Mouse (Mus musculus) forebrain, embryonic 15.5 days (tissue): ENCODE data around the gene Zfp553. TPM values are rescaled to one million over a fixed set of nuclear protein-coding genes. Genes with fewer than 3 reads are reported as not detected.

Source experiments
- ATAC-seq: fragments of 200-750 bp; cut with Nextera tagmentation; replicated peaks from 2 replicates; pipeline ENCODE4 v1.8.0; 2017; ENCODE audit warnings: mild to moderate bottlenecking, moderate TSS enrichment, moderate library complexity
- H3K27ac ChIP-seq: fragments of 300-500 bp; sonication (generic); replicated peaks from 2 replicates; pipeline ENCODE4 v1.5.1; 2015; ENCODE audit warnings: mild to moderate bottlenecking, inconsistent platforms
- H3K27me3 ChIP-seq: fragments of 300-500 bp; sonication (generic); 2 replicates; pipeline ENCODE4 v1.6.1; 2015; ENCODE audit warnings: inconsistent platforms
- H3K36me3 ChIP-seq: fragments of 300-500 bp; sonication (generic); 2 replicates; pipeline ENCODE4 v1.6.1; 2015; ENCODE audit warnings: mild to moderate bottlenecking, inconsistent platforms
- H3K4me1 ChIP-seq: fragments of 300-500 bp; sonication (generic); 2 replicates; pipeline ENCODE4 v1.6.1; 2015; ENCODE audit warnings: inconsistent platforms
- H3K4me2 ChIP-seq: fragments of 300-500 bp; sonication (generic); replicated peaks from 2 replicates; pipeline ENCODE4 v1.6.1; 2015; ENCODE audit warnings: mild to moderate bottlenecking, inconsistent platforms
- H3K4me3 ChIP-seq: fragments of 300-500 bp; sonication (generic); 2 replicates; pipeline ENCODE4 v1.5.1; 2015; ENCODE audit warnings: mild to moderate bottlenecking, inconsistent platforms
- H3K9ac ChIP-seq: fragments of 300-500 bp; sonication (generic); replicated peaks from 2 replicates; pipeline ENCODE4 v1.6.1; 2015; ENCODE audit warnings: mild to moderate bottlenecking, inconsistent platforms
- H3K9me3 ChIP-seq: fragments of 300-500 bp; sonication (generic); 2 replicates; pipeline ENCODE4 v1.6.1; 2016; ENCODE audit warnings: inconsistent platforms
- WGBS: fragments of 180-500 bp; shearing (Covaris S2); methylation state at CpG from one replicate; pipeline ENCODE4 v1.1.7; 2015; ENCODE audit warnings: mixed read lengths; 5-methylcytosine and 5-hydroxymethylcytosine counted together
- polyA plus RNA-seq: library from polyadenylated mRNA; unstranded; fragments of >200 nt; fragmentation: Nextera tagmentation; extraction: Ambion mirVana; gene quantifications from 2 replicates; pipeline ENCODE4 v1.2.1, GENCODE M21; 2015

Zfp553 gene
- polyA plus RNA-seq, 1 experiment from 2014 or later = 71.5 TPM

DNA sequence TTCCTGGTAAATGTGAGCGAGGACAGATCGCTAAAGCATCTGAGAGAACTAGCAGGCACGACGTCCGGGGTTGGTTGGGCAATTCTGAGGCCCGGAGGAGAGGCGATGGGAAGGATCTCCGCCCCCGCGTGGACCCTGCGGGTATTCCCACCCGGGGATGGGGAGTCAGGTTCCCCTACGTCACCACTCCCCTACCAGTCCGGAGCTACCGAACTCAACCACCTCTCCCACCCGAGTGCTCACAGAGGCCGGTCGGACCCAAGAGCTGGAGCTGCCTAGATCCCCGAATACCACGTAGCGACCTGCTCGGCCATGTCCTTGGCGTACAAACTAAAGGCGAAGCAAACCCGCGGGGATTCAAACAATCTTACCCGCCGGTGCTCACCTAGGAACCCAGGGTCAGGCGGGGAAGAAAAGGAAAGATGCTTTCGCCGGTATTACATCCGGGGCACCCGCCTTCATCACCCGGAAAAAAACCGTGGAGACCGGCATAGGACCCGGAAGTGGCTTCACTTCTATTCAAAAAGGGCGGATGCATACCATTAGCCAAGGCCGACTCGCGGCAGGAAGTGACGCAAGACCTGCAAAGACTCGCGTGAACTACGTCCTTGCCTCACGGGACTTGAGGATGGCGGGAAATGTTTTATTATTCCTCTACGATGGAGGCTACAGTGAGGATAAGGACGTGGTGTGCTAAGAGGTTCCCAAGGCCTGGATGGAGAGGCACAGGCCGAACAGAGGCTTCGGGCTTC lies 37.1 kb upstream of the Zfp553 start, which contains the start of gene Cd2bp2:
TSS of gene Cd2bp2 (minus strand) at position 507 of the 752 bp plus-strand sequence.
- Histone ChIP-seq H3K9me3 (no peaks in the 10 kb centered on the region), H3K36me3 (peaks cover 65% of the 10 kb centered on the region), H3K4me3 (peak within 1 kb of the TSS; percentile 63), H3K9ac (peak within 1 kb of the TSS; percentile 73), H3K4me1 (peaks cover 23% of the 10 kb centered on the region), H3K27me3 (no peaks in the 10 kb centered on the region), H3K27ac (peak within 1 kb of the TSS; percentile 86), H3K4me2 (peak within 1 kb of the TSS; percentile 83)
- under 1% methylated on average over 51 of the region's 51 CpGs for WGBS
- peak; percentile 98 for ATAC-seq

- Histone ChIP-seq H3K36me3 (peaks cover 72% of the 10 kb centered on the region), H3K27ac (peak overlapping the region; percentile 83), H3K4me3 (peak overlapping the region; percentile 63), H3K4me1 (peaks cover 23% of the 10 kb centered on the region), H3K4me2 (peak overlapping the region; percentile 83), H3K9me3 (no peaks in the 10 kb centered on the region), H3K9ac (peak overlapping the region; percentile 73), H3K27me3 (no peaks in the 10 kb centered on the region)
- 0 out of 2 replicates have a peak, but pooled peaks have one; percentile 1 for ATAC-seq
- WGBS = 61% methylated on average over 11 of the region's 11 CpGs
These were observed 36.4 kb upstream of the Zfp553 start for GRCm38 (mm10) chr7:127196484-127196883.

DNA sequence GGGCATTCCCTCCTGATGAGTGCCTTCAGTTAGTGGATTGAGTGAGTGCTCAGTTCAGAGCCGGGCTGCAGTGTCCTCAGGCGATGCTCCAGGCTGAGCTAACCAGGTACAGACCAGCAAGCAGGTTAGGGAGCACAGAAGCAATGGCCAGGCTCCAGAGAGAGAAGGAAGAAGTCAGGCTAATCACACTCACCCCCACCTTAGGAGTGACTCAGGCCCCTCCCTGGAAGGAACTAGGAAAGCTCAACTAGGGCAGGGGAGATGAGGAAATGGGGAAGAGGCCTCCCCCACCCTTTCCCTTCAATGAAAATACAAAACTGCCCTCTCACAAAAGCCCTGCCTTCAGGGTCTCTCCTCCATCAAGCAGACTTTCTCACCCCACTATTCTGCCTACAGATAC lies 26.3 kb upstream of the Zfp553 start:
- H3K4me1 ChIP-seq = peaks cover 44% of the 10 kb centered on the region
- peak overlapping the region; percentile 96 for H3K4me2 ChIP-seq
- no peak overlapping the region for H3K27ac ChIP-seq
- H3K36me3 ChIP-seq = peaks cover 24% of the 10 kb centered on the region
- peak overlapping the region; percentile 90 for H3K9ac ChIP-seq
- H3K9me3 ChIP-seq = no peaks in the 10 kb centered on the region
- WGBS = 49% methylated on average over 2 of the region's 2 CpGs
- ATAC-seq = no peak
- H3K27me3 ChIP-seq = no peaks in the 10 kb centered on the region
- peak overlapping the region; percentile 97 for H3K4me3 ChIP-seq

GRCm38 (mm10) chr7:127207374-127208294 lies 25.2 kb upstream of the Zfp553 start:
- under 1% methylated on average over 47 of the region's 53 CpGs for WGBS
- peak overlapping the region; percentile 90 for H3K9ac ChIP-seq
- H3K4me1 ChIP-seq = peaks cover 44% of the 10 kb centered on the region
- no peaks in the 10 kb centered on the region for H3K27me3 ChIP-seq
- H3K36me3 ChIP-seq = peaks cover 16% of the 10 kb centered on the region
- H3K4me3 ChIP-seq = peak overlapping the region; percentile 97
- H3K27ac ChIP-seq = peak overlapping the region; percentile 73
- no peak for ATAC-seq
- no peaks in the 10 kb centered on the region for H3K9me3 ChIP-seq
- peak overlapping the region; percentile 96 for H3K4me2 ChIP-seq

DNA sequence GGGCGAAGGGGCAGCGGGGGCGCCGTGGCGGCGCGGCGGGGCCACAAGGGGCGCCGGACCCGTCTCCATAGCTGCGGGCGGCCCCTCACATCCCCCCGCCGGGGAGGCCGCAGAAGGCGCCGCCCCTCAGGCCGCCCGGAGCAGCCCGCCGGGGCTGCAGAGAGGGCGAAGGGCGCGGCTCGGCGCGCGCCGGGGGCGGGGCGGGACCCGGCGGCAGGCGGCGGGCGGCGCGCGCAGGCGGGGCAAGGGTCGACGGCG lies 24.6 kb upstream of the Zfp553 start, which contains the start of gene Tbc1d10b:
TSS of gene Tbc1d10b (minus strand) at position 174 of the 258 bp plus-strand sequence.
- Histone ChIP-seq H3K4me2 (peak within 1 kb of the TSS; percentile 96), H3K9ac (peak within 1 kb of the TSS; percentile 90), H3K4me1 (peaks cover 44% of the 10 kb centered on the region), H3K9me3 (no peaks in the 10 kb centered on the region), H3K36me3 (peaks cover 10% of the 10 kb centered on the region; the same call in 1 of the 2 replicates), H3K27me3 (no peaks in the 10 kb centered on the region), H3K4me3 (peak within 1 kb of the TSS; percentile 97), H3K27ac (peak within 1 kb of the TSS; percentile 91)
- ATAC-seq = peak; percentile 9; the same call in 1 of the 2 replicates
- no CpG with 5 or more reads among the region's 44 CpGs for WGBS

- H3K27me3 ChIP-seq = no peaks in the 10 kb centered on the region
- H3K27ac ChIP-seq = peak within 1 kb of the TSS; percentile 91
- peaks cover 7% of the 10 kb centered on the region; the same call in 1 of the 2 replicates for H3K36me3 ChIP-seq
- H3K9me3 ChIP-seq = no peaks in the 10 kb centered on the region
- H3K4me2 ChIP-seq = peak within 1 kb of the TSS; percentile 96
- ATAC-seq = peak; percentile 97
- peak within 1 kb of the TSS; percentile 97 for H3K4me3 ChIP-seq
- H3K9ac ChIP-seq = peak within 1 kb of the TSS; percentile 90
- H3K4me1 ChIP-seq = peaks cover 40% of the 10 kb centered on the region
- WGBS = 0% methylated on average over 19 of the region's 44 CpGs
These were observed 24.1 kb upstream of the Zfp553 start, which contains the start of gene Mylpf for GRCm38 (mm10) chr7:127208553-127209438. TSS of gene Mylpf (plus strand) at chr7:127208890.

DNA sequence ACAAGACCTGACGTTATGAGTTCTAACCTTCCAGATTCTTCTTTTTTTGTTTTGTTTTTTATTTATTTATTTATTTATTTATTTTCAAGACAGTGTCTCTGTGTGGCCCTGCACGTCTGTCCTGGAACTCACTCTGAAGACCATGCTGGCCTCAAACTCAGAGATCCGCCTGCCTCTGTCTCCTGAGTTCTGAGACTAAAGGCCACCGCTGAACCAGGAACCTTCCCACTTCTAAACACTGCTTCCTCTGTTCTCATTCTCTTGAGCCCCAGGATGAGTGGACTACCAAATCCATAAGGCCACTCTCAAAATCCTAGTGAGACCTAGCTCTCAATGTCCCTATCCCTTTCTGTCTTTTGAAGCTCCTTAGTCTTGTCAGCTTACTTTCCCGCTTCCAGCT lies 23.0 kb upstream of the Zfp553 start:
- H3K27ac ChIP-seq = peak overlapping the region; percentile 91
- H3K9me3 ChIP-seq = no peaks in the 10 kb centered on the region
- no peak for ATAC-seq
- no peak overlapping the region for H3K9ac ChIP-seq
- peak overlapping the region; percentile 87 for H3K4me2 ChIP-seq
- H3K27me3 ChIP-seq = no peaks in the 10 kb centered on the region
- 75% methylated on average over 5 of the region's 5 CpGs for WGBS
- no peak overlapping the region for H3K4me3 ChIP-seq
- peaks cover 6% of the 10 kb centered on the region; the same call in 1 of the 2 replicates for H3K36me3 ChIP-seq
- peaks cover 35% of the 10 kb centered on the region for H3K4me1 ChIP-seq

DNA sequence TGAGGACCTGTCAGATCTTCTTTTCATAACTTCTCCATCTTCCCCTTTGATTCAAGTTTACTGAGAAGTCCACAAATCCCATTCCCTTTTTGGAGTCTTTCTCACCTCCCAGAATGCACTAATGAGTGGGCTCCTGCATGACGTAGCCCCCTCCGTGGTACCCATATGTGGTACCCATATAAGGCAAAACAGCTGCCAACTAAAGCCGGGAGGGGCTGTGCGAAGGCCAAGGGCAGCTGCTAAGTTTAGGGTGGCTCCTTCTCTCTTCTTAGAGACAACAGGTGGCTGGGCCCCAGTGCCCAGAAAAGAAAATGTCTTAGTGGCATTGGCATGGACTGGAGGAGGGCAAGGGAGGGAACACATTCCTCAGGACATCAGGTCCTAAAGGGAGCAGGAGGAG lies 22.6 kb upstream of the Zfp553 start:
- Histone ChIP-seq H3K27me3 (no peaks in the 10 kb centered on the region), H3K4me2 (no peak overlapping the region), H3K4me1 (peaks cover 34% of the 10 kb centered on the region), H3K9ac (no peak overlapping the region), H3K9me3 (no peaks in the 10 kb centered on the region), H3K27ac (no peak overlapping the region), H3K36me3 (peaks cover 2% of the 10 kb centered on the region; the same call in 1 of the 2 replicates), H3K4me3 (no peak overlapping the region)
- no peak for ATAC-seq
- 95% methylated on average over 4 of the region's 4 CpGs for WGBS

DNA sequence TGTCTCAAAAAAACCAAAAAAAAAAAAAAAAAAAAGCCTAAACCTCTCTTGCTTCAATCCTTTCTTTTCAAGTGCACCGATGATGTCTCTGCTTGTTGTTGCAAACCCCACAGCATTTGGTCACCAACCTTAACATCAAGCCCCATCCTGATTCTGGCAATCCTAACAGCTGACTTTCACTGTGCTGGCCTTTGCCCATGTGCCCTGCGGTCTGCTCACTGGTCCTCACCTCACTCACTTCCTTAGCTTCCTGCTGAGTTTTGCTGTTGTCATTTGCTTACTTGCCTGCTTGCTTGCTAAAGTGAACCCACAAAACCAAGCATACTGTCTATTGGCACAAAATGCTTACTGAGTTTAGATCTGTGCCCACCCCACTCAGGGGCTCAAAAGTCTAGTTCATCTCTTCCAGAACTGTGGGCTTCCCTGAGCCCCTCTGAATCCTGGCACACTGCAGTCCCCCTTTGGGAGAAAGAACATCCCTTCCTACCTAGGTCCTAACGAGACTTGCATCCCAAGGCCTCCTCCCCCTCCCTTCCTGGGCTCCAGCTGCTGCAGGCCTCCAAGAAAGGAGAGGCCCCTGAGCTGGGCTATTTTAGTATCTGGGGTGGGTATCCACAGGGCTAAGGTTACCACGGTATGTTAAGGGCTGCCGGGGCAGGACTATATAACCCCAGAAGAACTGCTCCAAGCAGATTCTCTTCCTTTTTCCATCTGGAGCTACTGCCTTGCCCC lies 21.7 kb upstream of the Zfp553 start:
- H3K27ac ChIP-seq = no peak overlapping the region
- H3K9ac ChIP-seq = no peak overlapping the region
- H3K9me3 ChIP-seq = no peaks in the 10 kb centered on the region
- no peak for ATAC-seq
- H3K4me3 ChIP-seq = no peak overlapping the region
- H3K4me1 ChIP-seq = peaks cover 26% of the 10 kb centered on the region
- WGBS = 75% methylated on average over 5 of the region's 5 CpGs
- H3K27me3 ChIP-seq = no peaks in the 10 kb centered on the region
- H3K36me3 ChIP-seq = no peaks in the 10 kb centered on the region
- no peak overlapping the region for H3K4me2 ChIP-seq

DNA sequence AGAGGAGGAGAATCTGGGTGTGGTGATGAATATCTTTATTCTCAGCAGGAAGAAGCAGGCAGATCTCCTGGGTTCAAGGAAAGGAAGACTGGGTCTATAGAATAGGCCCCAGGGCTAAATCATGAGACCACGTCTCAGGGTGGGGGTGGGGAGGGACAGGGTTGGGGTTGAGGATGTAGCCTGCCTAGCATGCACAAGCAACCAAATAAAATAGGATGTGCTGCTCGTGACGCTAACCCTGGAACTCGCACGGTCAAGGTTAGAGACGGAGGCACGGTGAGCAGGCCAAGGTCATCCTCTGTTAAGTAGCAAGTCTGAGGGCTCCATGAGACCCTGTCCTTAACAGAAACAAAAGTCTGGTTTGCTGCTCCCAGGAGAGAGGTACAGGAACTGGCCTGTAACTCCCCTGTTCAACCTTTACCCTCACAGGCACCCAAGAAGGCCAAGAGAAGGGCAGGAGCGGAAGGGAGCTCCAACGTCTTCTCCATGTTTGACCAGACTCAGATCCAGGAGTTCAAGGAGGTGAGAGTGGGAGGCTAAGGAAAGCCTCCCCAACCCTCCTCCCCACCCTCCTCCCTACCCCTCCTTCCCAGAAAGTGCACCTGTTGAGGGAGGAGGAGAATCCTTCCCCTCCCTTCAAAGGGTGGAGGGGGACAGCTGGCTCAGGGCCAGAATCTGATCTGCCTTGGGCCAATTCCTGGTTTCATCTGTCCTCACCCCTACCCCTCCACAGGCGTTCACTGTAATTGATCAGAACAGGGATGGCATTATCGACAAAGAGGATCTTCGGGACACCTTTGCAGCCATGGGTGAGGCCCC lies 20.2 kb upstream of the Zfp553 start:
- no peaks in the 10 kb centered on the region for H3K36me3 ChIP-seq
- H3K27ac ChIP-seq = no peak overlapping the region
- no peak overlapping the region for H3K4me2 ChIP-seq
- no peak overlapping the region for H3K9ac ChIP-seq
- no peaks in the 10 kb centered on the region for H3K27me3 ChIP-seq
- no peaks in the 10 kb centered on the region for H3K9me3 ChIP-seq
- no peak overlapping the region for H3K4me3 ChIP-seq
- H3K4me1 ChIP-seq = peaks cover 12% of the 10 kb centered on the region
- 93% methylated on average over 12 of the region's 12 CpGs for WGBS
- ATAC-seq = no peak
